Mouse (Mus musculus): ENCODE measurements around the gene Actr3. TPM values are rescaled to one million over a fixed set of nuclear protein-coding genes. Genes with fewer than 3 reads are reported as not detected.

Actr3 gene
- 50.1 and 74.9 TPM in 2 replicates for polyA plus RNA-seq (2012; rRNA removed; ENCODE audit: low replicate concordance)

DNA sequence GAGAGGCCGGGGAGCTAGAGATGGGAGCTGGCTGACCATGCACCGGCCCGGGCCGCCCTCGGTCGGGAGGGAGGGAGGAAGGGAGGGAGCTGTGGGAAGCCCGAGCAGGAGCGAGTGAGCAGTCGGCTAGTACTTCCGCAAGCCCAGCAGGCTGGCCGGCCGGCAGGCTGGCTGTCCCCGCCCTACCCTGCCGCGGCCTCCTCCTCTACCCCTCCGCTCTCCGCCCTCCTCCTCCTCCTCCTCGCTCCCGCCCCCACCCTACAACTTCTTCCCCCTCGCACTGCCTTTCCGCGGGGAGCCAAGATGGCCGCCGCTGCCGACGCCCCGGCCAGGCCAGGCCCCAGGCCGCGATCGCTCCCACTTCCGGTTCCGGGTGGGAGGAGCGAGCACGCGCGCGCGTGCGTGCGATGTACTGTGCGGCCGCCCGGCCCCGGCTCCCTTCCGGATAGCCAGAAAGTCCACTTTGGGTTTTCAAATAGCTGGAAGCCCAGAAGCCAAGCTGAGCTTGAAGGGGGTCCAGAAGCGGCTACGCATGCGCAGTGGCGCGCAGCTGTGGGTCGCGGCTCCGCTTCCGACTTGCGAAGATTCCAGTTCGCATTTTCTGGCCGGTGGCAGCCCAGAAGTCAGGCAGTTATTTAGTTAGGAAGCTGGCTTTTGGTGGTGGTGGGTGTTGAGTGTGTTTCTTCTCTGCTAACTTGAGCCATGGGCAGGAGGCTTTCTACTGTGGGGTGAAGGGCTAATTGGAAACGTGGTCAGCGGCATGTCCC lies at the start of gene Actr3:
Actr3 (minus strand) TSS at position 359 of the 767 bp plus-strand sequence.

Other genes starting within 250 kb of the Actr3 start
- 13.4 and 34.4 TPM in 2 replicates for gene Slc35f5, start 124.9 kb upstream of the Actr3 start, polyA plus RNA-seq (2012; rRNA removed; ENCODE audit: low replicate concordance)
- 0.54 and 0.78 TPM in 2 replicates for gene Gpr39, start 241.3 kb upstream of the Actr3 start, polyA plus RNA-seq (2012; rRNA removed; ENCODE audit: low replicate concordance)